10 mouse cellular contexts compared by ENCODE assay signal in genomic region chr6:6880361-6881114, GRCm38 (mm10). TPM values are rescaled to one million over a fixed set of nuclear protein-coding genes. Genes with fewer than 3 reads are reported as not detected.
DNase-seq lines count a peak whose midpoint lies in the region; ATAC-seq lines count a peak whose summit lies in the region.
"Had no signal": no experiment of that assay in that cellular context is flagged by ENCODE, and none has a peak within 500 bp of the region (broad histone marks: within the 10 kb centered on the region; RNA-seq: fewer than 3 reads in every experiment).

No protein-coding gene starts in this region.

- ATAC-seq in heart, embryonic 16.5 days (replicated peaks; ENCODE audit: extremely low read depth, insufficient read depth, low FRiP score) = no peak
- ATAC-seq in hindbrain, embryonic 13.5 days (ENCODE audit: low FRiP score) = no peak
- ATAC-seq in midbrain, embryonic 16.5 days = no peak
- ATAC-seq in megakaryocyte progenitor cell, adult 5-6 weeks (replicated peaks; ENCODE audit: poor library complexity) = no peak

- no peaks in the 10 kb centered on the region for H3K36me3 ChIP-seq in heart, embryonic 16.5 days (ENCODE audit: control insufficient read depth, insufficient read depth)
- no peaks in the 10 kb centered on the region for H3K36me3 ChIP-seq in hindbrain, embryonic 13.5 days
- H3K36me3 ChIP-seq in midbrain, embryonic 16.5 days (ENCODE audit: control insufficient read depth, insufficient read depth, low read length) = no peaks in the 10 kb centered on the region

- H3K9ac ChIP-seq in heart, embryonic 16.5 days (ENCODE audit: low read length) = no peak overlapping the region; the same call in 1 of the 2 replicates
- no peak overlapping the region for H3K9ac ChIP-seq in hindbrain, embryonic 13.5 days
- H3K9ac ChIP-seq in midbrain, embryonic 16.5 days (ENCODE audit: low read depth, low read length) = peak overlapping the region; percentile 60
- H3K9ac ChIP-seq: liver, embryonic 14.5 days had no signal

- no peak overlapping the region for H3K27ac ChIP-seq in heart, embryonic 16.5 days (ENCODE audit: low read length)
- H3K27ac ChIP-seq in hindbrain, embryonic 13.5 days = no peak overlapping the region
- peak overlapping the region; percentile 72; the same call in 1 of the 2 replicates for H3K27ac ChIP-seq in midbrain, embryonic 16.5 days (ENCODE audit: low read length)
- H3K27ac ChIP-seq: liver, embryonic 14.5 days had no signal

- peaks cover 8% of the 10 kb centered on the region for H3K4me1 ChIP-seq in heart, embryonic 16.5 days (ENCODE audit: control insufficient read depth, insufficient read depth, low read length)
- peaks cover 18% of the 10 kb centered on the region for H3K4me1 ChIP-seq in hindbrain, embryonic 13.5 days (replicated peaks)
- H3K4me1 ChIP-seq in midbrain, embryonic 16.5 days (ENCODE audit: control insufficient read depth, insufficient read depth, low read length) = peaks cover 16% of the 10 kb centered on the region

- no peak for DNase-seq in heart, postnatal 14 days
- DNase-seq in embryo, embryonic 11 days = peak; percentile 39
- DNase-seq in right cerebral cortex, postnatal 4 days = no peak
- no peak for DNase-seq in kidney, postnatal 4 days
- DNase-seq: adrenal gland, postnatal 36 days had no signal

- H3K4me3 ChIP-seq in heart, embryonic 16.5 days (ENCODE audit: low read length) = peak overlapping the region; percentile 62
- H3K4me3 ChIP-seq in hindbrain, embryonic 13.5 days = peak overlapping the region; percentile 39; the same call in 1 of the 2 replicates
- H3K4me3 ChIP-seq in midbrain, embryonic 16.5 days (ENCODE audit: low read depth, low read length) = peak overlapping the region; percentile 46

- peaks cover 78% of the 10 kb centered on the region for H3K27me3 ChIP-seq in heart, embryonic 16.5 days (ENCODE audit: control insufficient read depth, insufficient read depth, low read length)
- H3K27me3 ChIP-seq in hindbrain, embryonic 13.5 days = peaks cover 91% of the 10 kb centered on the region
- peaks cover 41% of the 10 kb centered on the region for H3K27me3 ChIP-seq in midbrain, embryonic 16.5 days (ENCODE audit: control insufficient read depth, insufficient read depth, low read depth, low read length)

- WGBS in heart, embryonic 16.5 days = 3% methylated on average over 24 of the region's 24 CpGs
- WGBS in hindbrain, embryonic 13.5 days = under 1% methylated on average over 24 of the region's 24 CpGs
- WGBS in midbrain, embryonic 16.5 days = under 1% methylated on average over 24 of the region's 24 CpGs

- H3K4me2 ChIP-seq in heart, embryonic 16.5 days (ENCODE audit: low read depth, low read length) = peak overlapping the region; percentile 90
- H3K4me2 ChIP-seq in hindbrain, embryonic 13.5 days = peak overlapping the region; percentile 59
- peak overlapping the region; percentile 76 for H3K4me2 ChIP-seq in midbrain, embryonic 16.5 days (ENCODE audit: low read length)

- intact Hi-C loops in heart, postnatal 14 days (cut with DNase I) = loop anchor here (2.0 kb wide), 1 partner anchor 16 kb away; no protein-coding TSS in a partner anchor

- no peaks in the 10 kb centered on the region for H3K9me3 ChIP-seq in heart, embryonic 16.5 days (replicated peaks; ENCODE audit: control insufficient read depth, low read length)
- H3K9me3 ChIP-seq in hindbrain, embryonic 13.5 days = no peaks in the 10 kb centered on the region
- no peaks in the 10 kb centered on the region for H3K9me3 ChIP-seq in midbrain, embryonic 16.5 days (replicated peaks; ENCODE audit: control insufficient read depth, low read length, poor library complexity, severe bottlenecking)

RNA-seq across cellular contexts. Expression of gene Dlx5, which starts 1.3 kb away (rescaled TPM):
- 1.1 and 1.4 TPM in 2 replicates for polyA plus RNA-seq in heart, embryonic 16.5 days (2015; fragmentation: Nextera tagmentation; extraction: Ambion mirVana)
- under 1 TPM in 1 of 2 experiments, not detected in 1; 0.41 TPM for total RNA-seq in heart, postnatal 14 days (2021)
- polyA plus RNA-seq in hindbrain, embryonic 13.5 days (2015; fragmentation: Nextera tagmentation; extraction: Ambion mirVana) = 1.3 and 1.9 TPM in 2 replicates
- 9.7 and 20.7 TPM in 2 replicates for polyA plus RNA-seq in midbrain, embryonic 16.5 days (2015; fragmentation: Nextera tagmentation; extraction: Ambion mirVana)
- total RNA-seq in megakaryocyte progenitor cell, adult 5-6 weeks (2015) = not detected in 2 replicates
- not detected in 2 replicates for total RNA-seq in megakaryocyte progenitor cell, adult 5-6 weeks (2017)
- polyA plus RNA-seq: liver, embryonic 14.5 days had no signal

RNA-seq across cellular contexts. Expression of gene Dlx6, which starts 17.4 kb away (rescaled TPM):
- polyA plus RNA-seq in heart, embryonic 16.5 days (2015; fragmentation: Nextera tagmentation; extraction: Ambion mirVana) = not detected in 2 replicates
- total RNA-seq in heart, postnatal 14 days (2021) = not detected
- polyA plus RNA-seq in hindbrain, embryonic 13.5 days (2015; fragmentation: Nextera tagmentation; extraction: Ambion mirVana) = 0.18 TPM in 1 of 2 replicates, not detected in the other
- polyA plus RNA-seq in midbrain, embryonic 16.5 days (2015; fragmentation: Nextera tagmentation; extraction: Ambion mirVana) = 1.3 and 3.0 TPM in 2 replicates
- not detected in 2 replicates for total RNA-seq in megakaryocyte progenitor cell, adult 5-6 weeks (2015)
- total RNA-seq in megakaryocyte progenitor cell, adult 5-6 weeks (2017) = not detected in 2 replicates
- total RNA-seq: adrenal gland, postnatal 36 days had no signal
- polyA plus RNA-seq: liver, embryonic 14.5 days had no signal
